Mouse (Mus musculus) Patski (cell line): ENCODE data around the gene Rbm25. TPM values are rescaled to one million over a fixed set of nuclear protein-coding genes. Genes with fewer than 3 reads are reported as not detected.
A peak's percentile ranks its signal among the peaks of the same experiment; 100 is the strongest.

ENCODE experiments used
- ATAC-seq: fragments of 100-300 bp; one replicate; pipeline ENCODE4 v1.8.0; 2021
- CTCF ChIA-PET: fragments of 350-600 bp; sonication (Branson Sonifier 250); formaldehyde crosslinking; loops from one replicate; lab custom pipeline; 2022; ENCODE audit warnings: inconsistent platforms; lab: Charles Lee
- POLR2A ChIA-PET: fragments of 350-600 bp; sonication (Branson Sonifier 250); formaldehyde crosslinking; loops from one replicate; lab custom pipeline; 2022; ENCODE audit warnings: antibody characterized with exemption, inconsistent platforms; lab: Charles Lee
- DNase-seq: peaks from one replicate; pipeline ENCODE4 v3.0.0-alpha.2; 2011; ENCODE audit warnings: low read depth, low spot score
- H3K27me3 ChIP-seq: fragments of 371-371 bp; one replicate; pipeline ENCODE4 v1.5.1; 2021
- CTCF ChIP-seq: fragments of 100-300 bp; IDR thresholded peaks from one replicate; pipeline ENCODE4 v1.5.1; 2021
- in situ Hi-C: fragments of 300-500 bp; cut with MboI; formaldehyde crosslinking; loops from 3 replicates; pipeline ENCODE4 v1.11.1; 2018; ENCODE audit warnings: low pct_unique_long_range_greater_than_20kb, mixed read lengths
- polyA plus RNA-seq: library from polyadenylated mRNA; unstranded; gene quantifications from one replicate; pipeline ENCODE4 v1.2.3, GENCODE M21; 2021

The Rbm25 gene
- polyA plus RNA-seq, 1 experiment from 2014 or later: 78.0 TPM

- in situ Hi-C loops: no loop called here
- POLR2A ChIA-PET: no interaction called here
These were observed 71.8 kb downstream of the Rbm25 start for GRCm38 (mm10) chr12:83702796-83703195.

GRCm38 (mm10) chr12:83706951-83707350, 75.9 kb downstream of the Rbm25 start:
- TF ChIP-seq CTCF: no peak
- DNase-seq (no peak), ATAC-seq (no peak)
- ChIA-PET CTCF (no interaction called here), POLR2A (no interaction called here)
- in situ Hi-C loops: no loop called here
- no peaks in the 10 kb centered on the region for H3K27me3 ChIP-seq

More at GRCm38 (mm10) chr12:83702796-83703195, 71.8 kb downstream of the Rbm25 start:
- DNase-seq (no peak), ATAC-seq (no peak)
- CTCF ChIA-PET: no interaction called here
- TF ChIP-seq CTCF: no peak
- no peaks in the 10 kb centered on the region for H3K27me3 ChIP-seq

- no peak for TF ChIP-seq CTCF
- no peak for DNase-seq
- H3K27me3 ChIP-seq: no peaks in the 10 kb centered on the region
- in situ Hi-C loops: no loop called here
- ChIA-PET CTCF (interaction anchor here (1.3 kb wide), 1 partner anchor 18 kb away, joined by 3 read pairs; no protein-coding TSS in a partner anchor), POLR2A (no interaction called here)
- no peak for ATAC-seq
These were observed 77.4 kb downstream of the Rbm25 start for GRCm38 (mm10) chr12:83708160-83709092.

GRCm38 (mm10) chr12:83709934-83710333, 78.9 kb downstream of the Rbm25 start:
- in situ Hi-C loops: loop anchor here (5.0 to 10.0 kb wide), 2 partner anchors 57 to 225 kb away; no protein-coding TSS in a partner anchor
- DNase-seq (no peak), ATAC-seq (no peak)
- no peaks in the 10 kb centered on the region for H3K27me3 ChIP-seq
- ChIA-PET CTCF (no interaction called here), POLR2A (no interaction called here)
- no peak for TF ChIP-seq CTCF

GRCm38 (mm10) chr12:83713749-83714148, 82.7 kb downstream of the Rbm25 start:
- no peaks in the 10 kb centered on the region for H3K27me3 ChIP-seq
- in situ Hi-C loops: loop anchor here (5.0 to 10.0 kb wide), 2 partner anchors 54 to 221 kb away; no protein-coding TSS in a partner anchor
- TF ChIP-seq CTCF: peak; percentile 64
- POLR2A ChIA-PET: no interaction called here
- peak; percentile 27 for DNase-seq
- ATAC-seq: no peak
- CTCF ChIA-PET: interaction anchor here (0.6 to 2.9 kb wide), 12 partner anchors 13 to 88 kb away, joined by 3 to 13 read pairs (median 4); no protein-coding TSS in a partner anchor

GRCm38 (mm10) chr12:83716416-83717184, 85.6 kb downstream of the Rbm25 start:
- ChIA-PET CTCF (no interaction called here), POLR2A (no interaction called here)
- no peak for DNase-seq
- no peaks in the 10 kb centered on the region for H3K27me3 ChIP-seq
- in situ Hi-C loops: loop anchor here (10.0 kb wide), 1 partner anchor 218 kb away; no protein-coding TSS in a partner anchor
- no peak for TF ChIP-seq CTCF
- no peak for ATAC-seq

GRCm38 (mm10) chr12:83719431-83719830, 88.4 kb downstream of the Rbm25 start:
- no peak for TF ChIP-seq CTCF
- in situ Hi-C loops: loop anchor here (10.0 kb wide), 1 partner anchor 215 kb away; no protein-coding TSS in a partner anchor
- ATAC-seq (no peak), DNase-seq (no peak)
- H3K27me3 ChIP-seq: no peaks in the 10 kb centered on the region
- POLR2A ChIA-PET: no interaction called here
- CTCF ChIA-PET: no interaction called here

GRCm38 (mm10) chr12:83721281-83721680, 90.2 kb downstream of the Rbm25 start:
- no peak for TF ChIP-seq CTCF
- DNase-seq (no peak), ATAC-seq (no peak)
- H3K27me3 ChIP-seq: no peaks in the 10 kb centered on the region
- CTCF ChIA-PET: no interaction called here
- in situ Hi-C loops: no loop called here
- POLR2A ChIA-PET: no interaction called here

- CTCF ChIA-PET: no interaction called here
- DNase-seq: no peak
- POLR2A ChIA-PET: no interaction called here
- TF ChIP-seq CTCF: no peak
- in situ Hi-C loops: no loop called here
- no peak for ATAC-seq
- no peaks in the 10 kb centered on the region for H3K27me3 ChIP-seq
These were observed 92.0 kb downstream of the Rbm25 start for GRCm38 (mm10) chr12:83723037-83723436.

- POLR2A ChIA-PET: no interaction called here
- TF ChIP-seq CTCF: no peak
- ATAC-seq (no peak), DNase-seq (no peak)
- H3K27me3 ChIP-seq: no peaks in the 10 kb centered on the region
- in situ Hi-C loops: no loop called here
- CTCF ChIA-PET: interaction anchor here (1.7 kb wide), 1 partner anchor 13 kb away, joined by 8 read pairs; no protein-coding TSS in a partner anchor
These were observed 95.7 kb downstream of the Rbm25 start for GRCm38 (mm10) chr12:83726510-83727308.
